Mouse (Mus musculus) erythroblast, embryonic 14.5 days (primary cell): ENCODE measurements around the gene Gm2115.

ENCODE experiments used
- GATA1 ChIP-seq: IDR thresholded peaks from 2 replicates; pipeline ENCODE4 v1.6.1; 2012; ENCODE audit warnings: low read length, inconsistent platforms, mixed read lengths
- TAL1 ChIP-seq: IDR thresholded peaks from 3 replicates; pipeline ENCODE4 v1.6.1; 2012; ENCODE audit warnings: low read length, inconsistent platforms, mixed read lengths

GRCm38 (mm10) chr7:84579769-84580168 is 51.0 kb downstream of the Gm2115 start:
- TF ChIP-seq GATA1 (no peak), TAL1 (no peak)
